Mouse (Mus musculus): Measurements from ENCODE around the gene Pld6. TPM values are rescaled to one million over a fixed set of nuclear protein-coding genes. Genes with fewer than 3 reads are reported as not detected.

Pld6 gene
- total RNA-seq (2022): not detected

DNA sequence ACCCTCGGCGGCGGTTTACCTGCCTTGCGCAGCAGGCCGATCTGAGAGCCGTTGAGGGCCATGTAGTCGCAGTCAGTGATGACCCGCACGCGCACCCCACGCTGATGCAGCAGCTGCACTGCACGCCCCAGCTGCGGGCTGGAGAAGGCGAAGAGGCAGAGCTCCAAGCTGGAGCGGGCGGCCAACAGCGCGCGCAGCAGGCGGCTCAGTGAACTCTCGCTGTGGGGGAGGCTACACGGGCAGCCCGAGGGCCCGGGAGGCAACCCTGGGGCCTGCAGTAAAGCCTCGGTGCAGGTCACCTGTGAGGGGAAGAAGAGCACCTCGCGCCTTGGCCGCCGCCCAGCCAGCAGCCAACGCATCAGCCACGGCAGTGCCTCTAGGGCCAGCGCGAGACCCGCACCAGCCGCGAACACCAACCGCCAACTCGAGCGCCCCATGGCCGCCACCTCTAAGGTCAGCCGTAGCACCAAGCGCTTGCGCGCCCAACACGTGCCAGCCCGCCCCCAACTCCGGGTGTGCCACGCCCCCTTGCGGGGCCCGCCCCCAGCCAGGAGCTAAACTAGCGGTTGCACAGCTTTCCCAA is at the start of gene Pld6:
Pld6 (minus strand) TSS at position 447 of the 583 bp plus-strand sequence.
- peak in 1 of 2 experiments; percentile 29 for DNase-seq (ENCODE audit: low spot score in 2 of 2)

DNA sequence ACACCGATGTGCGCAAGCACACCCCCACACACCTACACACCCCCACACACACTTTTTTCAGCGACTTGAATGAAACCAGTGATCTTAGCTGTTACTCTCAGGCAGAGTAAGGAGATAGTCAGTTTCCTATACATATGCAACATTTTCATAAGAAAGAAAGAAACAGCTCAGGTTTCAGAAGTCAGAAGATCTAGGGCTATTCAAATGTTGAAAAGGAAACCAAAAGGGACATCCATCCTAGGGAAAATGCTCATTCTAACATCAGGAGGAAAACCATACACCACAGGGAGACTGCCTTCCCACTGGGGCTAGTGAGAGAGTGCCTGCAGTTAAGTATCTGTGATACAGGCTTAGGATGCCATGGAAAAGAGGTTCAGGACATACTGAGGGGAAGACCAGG is 34.2 kb upstream of the Pld6 start:
- DNase-seq (ENCODE audit: low spot score in 2 of 2): no peak

DNA sequence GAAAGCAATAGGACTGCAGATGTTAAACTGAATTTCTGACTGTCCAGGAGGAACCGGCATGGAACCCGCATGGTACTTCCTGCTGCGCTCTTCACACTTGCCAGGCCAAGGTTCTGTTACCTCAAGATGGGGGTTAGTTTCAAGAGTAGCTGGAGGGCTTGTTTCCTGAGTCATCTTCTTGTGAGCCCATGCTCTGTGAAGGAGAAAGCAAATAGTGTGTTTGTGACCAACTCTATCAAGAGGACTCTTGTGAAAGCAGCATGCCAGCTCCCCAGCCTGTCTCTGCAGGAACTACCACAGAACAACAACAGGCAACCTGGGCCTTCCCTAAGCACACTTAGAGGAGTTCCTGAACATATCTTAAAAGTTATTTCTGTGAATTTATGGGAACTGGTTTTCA is 30.5 kb upstream of the Pld6 start:
- no peak for DNase-seq (ENCODE audit: low spot score in 2 of 2)

DNA sequence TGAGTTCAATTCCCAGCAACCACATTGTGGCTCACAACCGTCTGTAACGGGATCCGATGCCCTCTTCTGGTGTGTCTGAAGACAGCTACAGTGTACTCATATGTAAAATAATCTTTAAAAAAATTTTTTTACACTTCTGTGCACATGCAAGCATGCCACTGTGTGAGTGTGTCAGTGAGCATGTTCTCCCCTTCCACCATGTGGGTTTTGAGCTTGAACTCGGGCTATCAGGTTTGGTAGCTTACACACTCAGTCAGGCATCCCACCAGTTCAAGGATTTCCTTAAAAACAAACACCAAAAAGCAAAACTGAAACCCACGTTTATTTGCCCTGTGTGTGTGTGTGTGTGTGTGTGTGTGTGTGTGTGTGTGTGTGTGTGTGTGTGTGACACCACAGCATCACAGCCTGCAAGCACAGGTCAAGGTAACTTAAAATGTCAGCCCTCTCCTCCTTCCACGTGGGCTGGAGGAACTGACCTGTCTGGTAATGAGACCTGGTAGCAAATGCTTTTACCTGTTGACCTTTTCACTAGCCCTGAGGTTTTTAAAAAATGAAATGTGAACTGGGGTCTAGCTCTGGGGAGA is 28.1 kb upstream of the Pld6 start:
- DNase-seq (ENCODE audit: low spot score in 2 of 2): no peak

GRCm38 (mm10) chr11:59814936-59815335 is 27.5 kb upstream of the Pld6 start:
- no peak for DNase-seq (ENCODE audit: low spot score in 2 of 2)

DNA sequence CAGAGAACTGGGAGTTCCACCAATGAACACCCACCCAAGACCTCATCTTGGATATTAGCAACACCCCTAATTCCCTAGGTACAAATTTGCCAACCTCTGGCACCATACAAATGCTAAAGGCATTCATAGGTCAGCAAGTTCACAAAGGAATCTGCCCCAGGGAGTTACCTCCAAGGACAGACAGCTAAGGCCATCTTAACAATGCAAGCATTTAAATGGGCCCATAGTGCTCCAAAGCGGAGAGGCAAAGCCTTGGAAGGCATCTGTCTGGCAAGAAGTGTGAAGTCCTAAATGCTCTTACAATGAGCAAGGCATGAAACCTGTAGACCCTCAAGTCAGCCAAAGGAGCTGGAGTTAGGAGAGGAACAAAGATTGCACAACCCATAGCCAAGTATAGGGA is 26.9 kb upstream of the Pld6 start:
- no peak for DNase-seq (ENCODE audit: low spot score in 2 of 2)

DNA sequence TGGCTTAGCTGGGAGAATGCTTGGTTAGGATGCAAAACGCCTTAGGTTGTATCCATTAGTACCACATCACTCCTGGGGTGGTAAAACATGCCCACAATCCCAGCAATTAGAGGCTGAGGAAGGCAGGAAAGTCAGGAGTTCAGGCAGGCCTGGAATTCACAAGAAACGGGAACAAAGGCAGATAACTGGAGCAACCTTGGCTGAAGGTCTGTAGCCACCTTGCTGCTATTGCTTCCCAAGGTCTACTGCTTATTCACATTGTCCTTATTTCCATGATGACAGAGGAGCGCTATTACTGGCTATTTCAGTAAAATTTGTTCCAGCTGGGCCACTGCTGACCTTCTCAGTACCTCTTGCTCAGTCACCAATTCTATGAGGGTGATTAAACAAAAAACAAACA is 25.8 kb upstream of the Pld6 start:
- DNase-seq (ENCODE audit: low spot score in 2 of 2): no peak

GRCm38 (mm10) chr11:59811211-59811610 is 23.8 kb upstream of the Pld6 start:
- DNase-seq (ENCODE audit: low spot score in 2 of 2): no peak

GRCm38 (mm10) chr11:59810480-59811158 is 23.2 kb upstream of the Pld6 start:
- DNase-seq (ENCODE audit: low spot score in 2 of 2): no peak

- peak; percentile 74 to 78 for DNase-seq (ENCODE audit: low spot score in 2 of 2)
Measured at GRCm38 (mm10) chr11:59809670-59810474, 22.4 kb upstream of the Pld6 start, which contains the start of gene Flcn. Flcn (minus strand) TSS chr11:59810016.

GRCm38 (mm10) chr11:59809071-59809669 is 21.7 kb upstream of the Pld6 start:
- DNase-seq (ENCODE audit: low spot score in 2 of 2): no peak

DNA sequence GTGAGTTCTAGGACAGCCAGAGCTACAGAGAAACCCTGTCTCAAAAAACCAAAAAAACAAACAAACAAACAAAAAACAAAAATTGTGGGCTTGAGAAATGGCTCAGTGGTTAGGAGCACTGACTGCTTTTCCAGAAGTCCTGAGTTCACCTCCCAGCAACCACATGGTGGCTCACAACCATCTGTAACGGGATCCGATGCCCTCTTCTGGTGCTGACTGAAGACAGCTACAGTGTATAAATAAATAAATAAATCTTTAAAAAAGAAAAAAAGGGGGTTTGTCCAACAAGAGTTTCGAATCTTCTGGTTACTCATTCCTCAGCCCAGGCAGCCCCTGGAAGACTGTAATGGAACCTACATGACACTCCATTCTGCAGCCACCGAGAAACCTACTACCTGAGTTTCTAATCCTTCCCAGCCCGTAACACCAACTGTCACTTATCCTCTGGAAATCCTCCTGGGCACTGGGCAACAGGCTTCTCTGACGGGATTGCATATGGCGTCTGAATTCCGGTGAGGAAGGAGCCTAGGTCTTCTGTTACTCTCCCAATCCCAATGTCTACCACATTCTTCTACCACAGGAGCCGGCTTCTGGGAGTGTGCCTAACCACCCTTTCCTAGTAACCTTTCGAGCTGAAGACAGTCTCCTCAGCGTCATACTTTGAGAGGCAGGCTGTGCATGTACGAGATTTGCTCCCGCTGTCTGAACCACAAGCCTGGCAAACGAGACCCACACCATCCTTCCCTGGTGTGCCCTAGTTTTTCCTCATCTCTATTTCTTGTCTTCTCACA is 20.9 kb upstream of the Pld6 start:
- DNase-seq (ENCODE audit: low spot score in 2 of 2): no peak

DNA sequence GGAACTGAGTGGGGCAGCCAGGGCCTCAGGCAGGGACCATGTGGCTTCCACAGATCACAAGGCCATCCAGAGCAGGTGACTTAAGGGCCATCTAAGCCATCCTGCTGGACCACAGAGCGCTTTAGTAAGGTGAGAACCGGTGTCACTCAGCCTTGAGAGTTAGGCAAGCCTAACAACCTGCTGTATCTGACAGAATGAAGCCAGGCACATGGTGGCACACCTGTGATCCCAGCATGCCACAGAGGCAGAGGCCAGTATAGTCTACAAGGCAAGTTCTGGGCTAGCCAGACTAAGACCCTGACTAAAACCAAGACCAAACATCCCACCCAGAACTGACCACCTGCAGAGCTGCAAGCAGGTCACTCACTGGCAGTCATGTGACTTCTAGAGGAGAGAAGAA is 18.2 kb upstream of the Pld6 start:
- no peak for DNase-seq (ENCODE audit: low spot score in 2 of 2)

DNA sequence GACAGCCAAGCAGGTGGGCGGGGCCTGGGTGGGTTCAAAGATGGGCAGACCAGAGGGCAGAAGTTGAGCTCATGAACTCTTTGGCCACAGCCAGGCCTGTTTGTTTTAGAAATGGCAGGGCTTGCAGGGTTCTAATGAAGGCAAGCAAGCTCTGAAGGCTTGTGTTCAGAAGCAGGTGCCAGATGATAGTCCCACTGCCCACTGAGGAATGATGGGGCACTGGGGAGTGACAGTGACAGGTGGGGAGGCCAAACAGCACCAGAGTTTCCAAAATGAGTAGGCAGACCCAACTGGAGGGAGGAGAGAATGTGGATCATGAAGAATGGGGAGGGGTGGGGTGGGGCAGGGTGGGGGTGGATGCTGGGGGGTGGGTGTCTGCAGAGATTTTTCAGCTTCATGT is 17.8 kb upstream of the Pld6 start:
- DNase-seq (ENCODE audit: low spot score in 2 of 2): no peak

GRCm38 (mm10) chr11:59804409-59805110 is 17.1 kb upstream of the Pld6 start:
- DNase-seq (ENCODE audit: low spot score in 2 of 2): peak; percentile 53 to 59

DNA sequence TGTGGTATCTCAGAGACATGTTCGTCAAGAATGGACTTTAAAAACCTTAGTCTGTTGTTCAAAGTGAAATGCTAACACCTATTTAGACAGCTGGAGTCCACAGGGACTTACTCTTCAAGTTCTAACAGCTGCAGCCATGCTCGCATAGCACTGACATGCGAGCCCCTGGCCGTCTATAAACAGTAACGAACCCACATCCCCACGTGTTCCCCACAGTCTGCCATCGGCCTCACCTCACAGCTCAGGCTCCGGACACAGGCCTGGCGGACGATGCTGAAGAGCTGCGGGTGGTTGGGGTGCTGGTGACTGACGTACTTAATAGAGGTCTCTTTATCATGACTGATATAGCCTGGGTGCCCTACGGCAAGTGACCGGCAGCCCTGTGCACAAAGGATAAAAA is 16.1 kb upstream of the Pld6 start:
- DNase-seq (ENCODE audit: low spot score in 2 of 2): no peak

GRCm38 (mm10) chr11:59801881-59802280 is 14.4 kb upstream of the Pld6 start:
- DNase-seq (ENCODE audit: low spot score in 2 of 2): no peak

- no peak for DNase-seq (ENCODE audit: low spot score in 2 of 2)
Measured at GRCm38 (mm10) chr11:59800412-59800811, 13.0 kb upstream of the Pld6 start.

- DNase-seq (ENCODE audit: low spot score in 2 of 2): no peak
Measured at GRCm38 (mm10) chr11:59793390-59793789, 5.9 kb upstream of the Pld6 start.

DNA sequence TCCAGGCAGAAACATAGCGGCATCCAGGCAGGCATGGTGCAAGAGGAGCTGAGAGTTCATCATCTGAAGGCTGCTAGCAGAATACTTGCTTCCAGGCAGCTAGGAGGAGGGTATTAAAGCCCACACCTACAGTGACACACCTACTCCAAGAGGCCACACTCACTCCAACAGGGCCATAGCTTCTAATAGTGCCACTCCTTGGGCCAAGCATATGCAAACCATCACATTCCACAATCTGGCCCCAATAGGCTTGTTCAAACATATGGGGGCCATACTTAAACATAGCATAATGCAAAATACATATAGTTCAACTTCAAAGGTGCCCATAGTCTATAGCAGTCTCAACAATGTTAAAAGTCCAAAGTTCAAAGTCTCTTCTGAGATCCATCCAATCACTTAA is 1.9 kb upstream of the Pld6 start:
- no peak for DNase-seq (ENCODE audit: low spot score in 2 of 2)

All from gastrocnemius, adult 8-10 months (tissue).